Mouse (Mus musculus) G1E (cell line): ENCODE results near the gene Plpp2.

Experiments used
- CTCF ChIP-seq: IDR thresholded peaks from 2 replicates; pipeline ENCODE4 v1.5.1; 2012; ENCODE audit warnings: low read depth, low read length, inconsistent platforms, mixed read lengths
- GATA2 ChIP-seq: IDR thresholded peaks from 2 replicates; pipeline ENCODE4 v1.6.1; 2012; ENCODE audit warnings: low read depth, low read length, inconsistent platforms, borderline replicate concordance
- POLR2AphosphoS5 ChIP-seq: IDR thresholded peaks from 2 replicates; pipeline ENCODE4 v1.6.1; 2012; ENCODE audit warnings: low read depth, low read length, inconsistent platforms; ENCODE audit not compliant: insufficient replicate concordance
- TAL1 ChIP-seq: conservative IDR thresholded peaks from 2 replicates; pipeline ENCODE4 v1.6.1; 2012; ENCODE audit warnings: low read depth, low read length, inconsistent platforms, mixed read lengths

DNA sequence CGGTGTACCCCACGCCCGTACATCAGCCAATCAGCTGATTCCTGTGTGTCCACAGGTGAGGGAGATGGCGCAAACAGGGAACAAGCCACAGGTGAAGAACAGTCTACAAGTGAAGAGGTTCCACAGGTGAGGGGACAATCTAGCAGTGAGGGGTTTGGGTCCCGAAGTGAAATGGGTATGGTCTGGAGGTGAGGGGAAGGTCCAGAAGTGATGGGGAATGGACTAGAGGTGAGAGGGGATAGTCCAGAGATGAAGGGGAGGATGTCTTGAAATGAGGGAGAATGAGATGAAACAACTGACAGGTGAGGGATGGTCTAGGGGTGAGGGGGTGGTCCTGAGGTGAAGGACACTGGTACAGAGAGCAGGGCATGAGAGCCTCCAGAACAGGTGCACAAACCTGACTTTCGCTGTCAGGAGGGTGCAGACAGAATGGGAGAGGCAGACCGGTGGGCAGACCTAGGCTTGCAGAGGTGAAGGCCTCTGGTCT is 21.7 kb upstream of the Plpp2 start:
- TF ChIP-seq CTCF (no peak), GATA2 (no peak), TAL1 (no peak), POLR2AphosphoS5 (no peak)
